Mouse (Mus musculus) frontal cortex, postnatal 14 days (tissue): Measurements from ENCODE around the gene Hsp90ab1.

Source experiments
- DNase-seq, 2 experiments: peaks; one replicate each; pipeline ENCODE4 v3.0.0; 2022; ENCODE audit warnings: low spot score in 2 of 2

The Hsp90ab1 gene

GRCm38 (mm10) chr17:45557998-45558862, 14.8 kb downstream of the Hsp90ab1 start:
- DNase-seq, result no peak

- no peak for DNase-seq
These were observed 15.7 kb downstream of the Hsp90ab1 start for GRCm38 (mm10) chr17:45557246-45557824.

GRCm38 (mm10) chr17:45556514-45557245, 16.4 kb downstream of the Hsp90ab1 start:
- DNase-seq, result no peak

GRCm38 (mm10) chr17:45556107-45556489, 17.0 kb downstream of the Hsp90ab1 start:
- no peak for DNase-seq

GRCm38 (mm10) chr17:45555452-45556106, 17.5 kb downstream of the Hsp90ab1 start, which contains the start of gene Nfkbie:
Gene Nfkbie, plus strand, starts transcription at chr17:45555703.
- DNase-seq, result peak; percentile 79 to 86

- DNase-seq, result no peak
These were observed 18.7 kb downstream of the Hsp90ab1 start for GRCm38 (mm10) chr17:45554420-45554819.

- DNase-seq, result no peak
These were observed 20.0 kb downstream of the Hsp90ab1 start for GRCm38 (mm10) chr17:45553065-45553464.

- DNase-seq, result peak in 1 of 2 experiments; percentile 76
These were observed 21.1 kb downstream of the Hsp90ab1 start for GRCm38 (mm10) chr17:45551816-45552451.

GRCm38 (mm10) chr17:45551249-45551796, 21.7 kb downstream of the Hsp90ab1 start:
- no peak for DNase-seq

GRCm38 (mm10) chr17:45550253-45550652, 22.8 kb downstream of the Hsp90ab1 start:
- no peak for DNase-seq

- no peak for DNase-seq
These were observed 23.4 kb downstream of the Hsp90ab1 start, which contains the start of gene Tmem151b for GRCm38 (mm10) chr17:45549617-45550181. Gene Tmem151b, minus strand, starts transcription at chr17:45549677.

GRCm38 (mm10) chr17:45548541-45549512, 24.2 kb downstream of the Hsp90ab1 start:
- DNase-seq, result no peak

GRCm38 (mm10) chr17:45547461-45548190, 25.4 kb downstream of the Hsp90ab1 start:
- no peak for DNase-seq

- DNase-seq, result no peak
These were observed 26.1 kb downstream of the Hsp90ab1 start for GRCm38 (mm10) chr17:45546941-45547340.

GRCm38 (mm10) chr17:45545278-45545961, 27.7 kb downstream of the Hsp90ab1 start:
- no peak for DNase-seq

- DNase-seq, result no peak
These were observed 28.2 kb downstream of the Hsp90ab1 start for GRCm38 (mm10) chr17:45544873-45545277.

GRCm38 (mm10) chr17:45544001-45544872, 28.8 kb downstream of the Hsp90ab1 start:
- DNase-seq, result no peak
